Mouse (Mus musculus): Measurements from ENCODE around the gene Cdc123.

DNA sequence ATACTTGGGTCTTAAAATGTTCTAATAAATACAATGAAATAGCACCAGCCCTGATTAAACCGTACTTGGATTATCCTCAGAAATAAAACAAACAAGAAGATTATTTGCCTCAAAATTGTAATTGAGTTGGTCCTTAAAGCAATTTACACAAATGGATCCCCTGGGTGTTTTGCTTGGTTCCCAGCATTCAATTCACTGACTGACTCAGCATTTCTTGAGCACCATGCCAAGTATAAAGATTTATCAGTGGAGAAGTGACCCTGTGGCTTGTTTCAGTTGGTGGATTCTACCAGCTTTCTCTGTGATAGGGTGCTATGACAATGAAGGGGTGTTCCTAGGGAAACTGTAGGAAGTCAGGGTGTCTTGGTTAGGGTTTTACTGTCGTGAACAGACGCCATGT lies 94.1 kb downstream of the Cdc123 start:
- TF ChIP-seq EP300 (IDR thresholded peaks at IDR 0.05; ENCODE audit: insufficient read depth, low read depth, low read length) (no peak), POLR2A (IDR thresholded peaks at IDR 0.05; ENCODE audit: insufficient read depth, low read depth, low read length) (no peak)
